Mouse (Mus musculus) intestine, embryonic 16.5 days (tissue): ENCODE measurements at regions not wholly inside any gene's neighbourhood (a gene's known extent, or its start where the extent isn't known, plus 50 kb on each side); places are given as distances from the start of the nearest gene placed in this dataset.

Source experiments
- ATAC-seq: fragments of 200-750 bp; cut with Nextera tagmentation; 2 replicates; pipeline ENCODE4 v1.8.0; 2017; ENCODE audit warnings: moderate TSS enrichment, moderate library complexity
- H3K27ac ChIP-seq: fragments of 300-500 bp; sonication (generic); 2 replicates; pipeline ENCODE4 v1.5.1; 2014; ENCODE audit warnings: mild to moderate bottlenecking, low read length
- H3K27me3 ChIP-seq: fragments of 300-500 bp; sonication (generic); replicated peaks from 2 replicates; pipeline ENCODE4 v1.6.1; 2014; ENCODE audit warnings: low read length, control low read depth, mixed read lengths; ENCODE audit not compliant: control insufficient read depth, insufficient read depth
- H3K36me3 ChIP-seq: fragments of 300-500 bp; sonication (generic); 2 replicates; pipeline ENCODE4 v1.6.1; 2014; ENCODE audit warnings: low read length, control low read depth; ENCODE audit not compliant: control insufficient read depth, insufficient read depth
- H3K4me1 ChIP-seq: fragments of 300-500 bp; sonication (generic); 2 replicates; pipeline ENCODE4 v1.6.1; 2014; ENCODE audit warnings: low read length, control low read depth, mixed read lengths; ENCODE audit not compliant: control insufficient read depth, insufficient read depth
- H3K4me2 ChIP-seq: fragments of 300-500 bp; sonication (generic); 2 replicates; pipeline ENCODE4 v1.6.1; 2014; ENCODE audit warnings: low read depth, low read length, control low read depth
- H3K4me3 ChIP-seq: fragments of 300-500 bp; sonication (generic); 2 replicates; pipeline ENCODE4 v1.5.1; 2014; ENCODE audit warnings: mild to moderate bottlenecking, low read length
- H3K9ac ChIP-seq: fragments of 300-500 bp; sonication (generic); 2 replicates; pipeline ENCODE4 v1.6.1; 2014; ENCODE audit warnings: low read depth, low read length
- H3K9me3 ChIP-seq: fragments of 300-500 bp; sonication (generic); 2 replicates; pipeline ENCODE4 v1.6.1; 2016; ENCODE audit warnings: low read length, control low read depth; ENCODE audit not compliant: control insufficient read depth
- WGBS: fragments of 180-500 bp; shearing (Covaris S2); extraction: QIAGEN DNeasy Blood & Tissue Kit; methylation state at CpG from one replicate; pipeline ENCODE4 v1.1.7; 2014; 5-methylcytosine and 5-hydroxymethylcytosine counted together

DNA sequence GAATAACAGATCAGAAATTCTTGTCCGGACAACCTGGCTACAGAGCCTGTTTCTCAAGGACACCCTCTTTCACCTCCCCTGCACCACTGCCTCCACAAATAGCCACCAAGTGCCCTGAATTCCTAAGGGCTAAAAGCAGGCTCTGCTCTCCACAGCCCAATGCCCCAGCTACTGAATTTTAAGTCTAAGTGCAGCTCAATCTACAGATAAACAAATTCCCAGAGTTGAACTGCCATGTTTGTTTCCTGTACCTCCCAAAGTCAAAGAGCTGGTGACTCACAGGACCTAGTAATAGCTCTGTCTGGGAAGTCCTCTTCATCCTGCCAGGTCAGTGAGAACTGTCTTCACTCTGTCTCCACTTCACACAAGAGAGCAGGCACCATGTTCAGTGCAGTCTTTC lies 200.0 kb downstream of the Col12a1 start:
- H3K9ac ChIP-seq: no peak overlapping the region
- H3K27ac ChIP-seq: no peak overlapping the region
- H3K4me2 ChIP-seq: no peak overlapping the region
- H3K36me3 ChIP-seq: no peaks in the 10 kb centered on the region
- 65% methylated on average over 1 of the region's 1 CpGs for WGBS
- H3K4me1 ChIP-seq: no peaks in the 10 kb centered on the region
- H3K27me3 ChIP-seq: no peaks in the 10 kb centered on the region
- no peak overlapping the region for H3K4me3 ChIP-seq
- no peaks in the 10 kb centered on the region for H3K9me3 ChIP-seq
- ATAC-seq: no peak

DNA sequence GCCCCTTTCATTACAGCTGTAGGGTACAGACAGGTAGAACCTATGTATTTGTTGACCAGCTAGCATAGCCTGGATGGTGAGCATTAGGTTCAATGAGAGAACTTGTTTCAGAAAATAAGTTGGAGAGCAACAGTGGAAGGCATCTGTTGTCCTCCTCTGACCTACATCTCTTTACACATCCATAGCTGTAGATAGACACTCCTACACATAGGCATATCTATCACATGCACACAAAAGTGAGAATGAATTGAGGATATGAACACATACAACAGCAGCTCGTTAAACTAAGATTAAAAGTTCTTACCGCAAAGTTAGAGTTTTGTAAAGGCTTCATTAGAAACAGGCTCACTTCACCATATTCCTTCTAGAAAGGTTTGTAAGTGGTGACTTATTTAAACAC lies 198.1 kb downstream of the Col12a1 start:
- no peaks in the 10 kb centered on the region for H3K36me3 ChIP-seq
- no peaks in the 10 kb centered on the region for H3K9me3 ChIP-seq
- no peaks in the 10 kb centered on the region for H3K4me1 ChIP-seq
- no peak for ATAC-seq
- 96% methylated on average over 2 of the region's 2 CpGs for WGBS
- no peak overlapping the region for H3K4me2 ChIP-seq
- no peak overlapping the region for H3K9ac ChIP-seq
- H3K27me3 ChIP-seq: no peaks in the 10 kb centered on the region
- H3K27ac ChIP-seq: no peak overlapping the region
- H3K4me3 ChIP-seq: no peak overlapping the region

DNA sequence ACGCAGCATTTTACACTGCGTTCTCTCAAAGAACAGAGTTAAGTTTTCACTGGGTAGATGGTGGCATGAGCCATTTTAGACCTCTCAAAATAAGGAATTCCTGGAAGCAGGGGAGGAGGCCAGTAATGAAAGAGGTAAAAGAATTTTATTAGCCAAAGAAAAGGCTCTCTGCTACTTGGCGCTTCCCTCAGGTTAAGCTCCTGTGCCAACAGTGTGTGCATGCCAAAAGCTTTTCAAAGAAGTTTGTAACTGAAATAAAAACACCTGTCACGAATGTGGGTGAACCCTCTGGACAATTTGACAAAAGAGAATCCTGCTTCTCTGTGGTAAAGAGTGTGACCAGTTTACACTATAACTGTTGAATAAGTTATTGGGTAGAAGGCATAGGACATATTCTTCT lies 195.6 kb downstream of the Col12a1 start:
- Histone ChIP-seq H3K4me2 (no peak overlapping the region), H3K9me3 (no peaks in the 10 kb centered on the region), H3K36me3 (no peaks in the 10 kb centered on the region), H3K27ac (no peak overlapping the region), H3K4me1 (no peaks in the 10 kb centered on the region), H3K4me3 (no peak overlapping the region), H3K9ac (no peak overlapping the region), H3K27me3 (no peaks in the 10 kb centered on the region)
- whole genome bisulfite sequencing: 91% methylated on average over 4 of the region's 4 CpGs
- ATAC-seq: no peak

DNA sequence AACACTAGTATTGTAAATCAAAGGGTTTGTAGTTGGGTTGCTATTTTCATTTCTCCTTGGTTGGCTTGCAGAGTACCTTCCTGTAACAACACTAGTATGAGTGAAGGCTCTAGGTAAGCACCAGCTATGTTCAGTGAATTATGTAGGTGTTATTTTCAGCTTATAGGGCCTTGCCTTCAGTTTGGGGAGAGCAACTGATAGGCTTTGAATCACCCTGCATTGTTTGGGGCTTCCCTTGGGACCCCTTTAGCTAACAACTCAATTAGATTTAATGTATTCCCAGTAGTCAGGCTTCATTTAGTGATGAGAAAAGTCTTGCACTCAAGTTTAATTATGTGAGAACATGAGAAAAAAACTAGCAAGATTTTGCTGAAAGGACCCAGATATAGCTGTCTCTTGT lies 193.6 kb downstream of the Col12a1 start:
- Histone ChIP-seq H3K4me2 (no peak overlapping the region), H3K9ac (no peak overlapping the region), H3K9me3 (no peaks in the 10 kb centered on the region), H3K4me3 (no peak overlapping the region), H3K27ac (no peak overlapping the region), H3K4me1 (no peaks in the 10 kb centered on the region), H3K27me3 (no peaks in the 10 kb centered on the region), H3K36me3 (no peaks in the 10 kb centered on the region)
- no peak for ATAC-seq

DNA sequence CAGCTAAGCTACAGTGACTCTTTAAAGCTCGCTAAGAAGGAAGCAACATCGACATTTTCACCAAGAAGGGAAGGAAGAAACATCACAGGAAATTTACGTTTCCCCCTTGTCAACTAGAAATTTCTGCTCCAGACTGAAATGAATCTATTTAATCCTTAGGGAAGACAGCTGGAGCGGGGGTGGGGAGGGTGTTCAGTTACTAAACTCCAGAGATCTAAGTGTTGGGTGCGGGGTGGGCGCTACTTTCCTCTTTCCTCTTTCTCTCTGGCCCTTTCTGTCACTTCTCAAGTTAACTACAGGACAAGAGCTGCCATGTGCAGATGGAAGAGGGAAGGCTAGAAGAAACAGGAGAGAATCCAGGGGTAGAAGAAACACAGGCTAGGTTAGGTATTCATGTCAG lies 192.2 kb downstream of the Col12a1 start:
- no peaks in the 10 kb centered on the region for H3K36me3 ChIP-seq
- H3K4me1 ChIP-seq: no peaks in the 10 kb centered on the region
- H3K9me3 ChIP-seq: no peaks in the 10 kb centered on the region
- no peak for ATAC-seq
- no peaks in the 10 kb centered on the region for H3K27me3 ChIP-seq
- no peak overlapping the region for H3K27ac ChIP-seq
- H3K9ac ChIP-seq: no peak overlapping the region
- WGBS: 52% methylated on average over 6 of the region's 6 CpGs
- H3K4me3 ChIP-seq: no peak overlapping the region
- no peak overlapping the region for H3K4me2 ChIP-seq

DNA sequence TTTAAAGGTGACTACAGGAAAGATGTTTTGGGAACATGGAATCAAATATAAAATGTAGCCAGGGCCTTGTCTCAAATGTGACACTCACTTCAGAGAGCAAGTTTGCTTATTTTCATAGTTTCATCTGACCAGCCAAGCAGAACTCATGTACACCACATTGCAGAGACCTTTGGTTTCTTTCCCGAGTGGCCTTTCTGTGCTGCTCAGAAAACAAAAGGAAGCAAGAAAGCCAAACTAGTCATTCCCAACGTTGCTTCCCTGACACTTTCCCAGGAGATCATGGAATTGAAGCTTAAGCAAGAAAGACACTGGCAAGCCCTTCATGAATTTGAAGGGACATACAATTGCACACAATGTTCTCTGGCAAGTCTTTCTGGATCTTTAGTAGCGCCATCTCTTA lies 191.3 kb downstream of the Col12a1 start:
- WGBS: 78% methylated on average over 3 of the region's 3 CpGs
- H3K4me1 ChIP-seq: no peaks in the 10 kb centered on the region
- H3K9me3 ChIP-seq: no peaks in the 10 kb centered on the region
- no peak for ATAC-seq
- H3K4me2 ChIP-seq: no peak overlapping the region
- H3K36me3 ChIP-seq: no peaks in the 10 kb centered on the region
- no peak overlapping the region for H3K4me3 ChIP-seq
- no peak overlapping the region for H3K9ac ChIP-seq
- H3K27me3 ChIP-seq: no peaks in the 10 kb centered on the region
- H3K27ac ChIP-seq: no peak overlapping the region
